Mouse (Mus musculus) cerebellum, postnatal 25 days (tissue): ENCODE results near the gene Snx10.

Source experiments
- DNase-seq, 2 experiments: peaks; one replicate each; pipeline ENCODE4 v3.0.0; 2021; ENCODE audit warnings: mixed read lengths in 2 of 2

Snx10 gene

DNA sequence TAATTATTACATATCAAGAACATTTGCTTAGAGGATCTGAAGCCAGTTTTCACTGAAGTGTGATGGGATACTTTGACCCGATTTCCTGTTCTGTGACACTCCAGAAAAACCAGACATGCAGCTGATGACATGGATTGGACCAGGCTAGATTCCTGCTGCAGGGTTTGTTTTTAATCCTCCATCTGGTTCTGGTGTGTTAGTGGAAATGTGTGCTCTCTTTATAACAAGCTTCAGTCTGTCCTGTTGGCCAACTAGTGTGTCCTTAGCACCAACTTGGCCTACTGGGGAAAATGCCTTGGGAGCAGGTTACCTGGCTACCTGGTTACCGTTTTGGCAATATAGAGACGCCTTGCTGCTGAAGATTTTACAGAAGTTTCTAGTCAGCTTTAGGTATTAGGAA, 63.6 kb downstream of the Snx10 start:
- no peak for DNase-seq

DNA sequence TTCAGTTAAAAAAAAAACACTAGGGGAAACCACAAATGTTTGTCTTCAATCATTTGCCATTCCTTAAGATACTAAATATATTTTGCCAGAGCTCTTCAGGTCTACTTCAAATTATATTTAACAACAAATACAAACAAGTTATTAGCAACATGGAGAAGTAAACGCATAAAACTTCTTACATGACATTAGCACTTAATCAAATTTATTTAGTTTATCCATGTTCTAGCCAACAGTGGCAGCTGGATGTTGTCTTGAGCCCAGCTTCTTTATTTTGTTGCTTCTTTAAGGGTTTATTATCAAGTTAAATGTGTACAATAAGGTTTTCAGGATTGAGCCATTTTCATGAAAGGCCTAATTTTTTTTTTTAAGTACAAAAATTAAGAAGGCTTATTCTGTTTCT, 67.6 kb downstream of the Snx10 start:
- no peak for DNase-seq

DNA sequence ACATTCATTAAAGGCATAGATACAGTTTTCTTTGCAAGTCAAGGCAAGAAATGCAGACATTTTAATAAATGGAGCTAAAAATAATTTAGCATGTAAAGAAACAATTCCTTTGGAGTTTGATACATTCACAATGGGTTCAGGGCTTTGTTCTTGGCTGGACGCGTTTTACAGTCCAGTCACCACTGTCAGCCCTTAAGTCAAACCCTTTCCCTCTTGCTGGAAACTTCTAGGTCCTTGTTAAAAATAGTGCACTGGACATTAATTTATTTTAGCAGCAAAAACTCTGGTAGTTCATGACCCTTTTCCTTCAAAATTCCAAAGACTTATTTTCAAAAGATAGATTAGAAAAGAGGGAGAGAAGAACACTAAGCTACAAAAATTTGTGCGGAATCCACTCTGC, 68.1 kb downstream of the Snx10 start:
- no peak for DNase-seq

DNA sequence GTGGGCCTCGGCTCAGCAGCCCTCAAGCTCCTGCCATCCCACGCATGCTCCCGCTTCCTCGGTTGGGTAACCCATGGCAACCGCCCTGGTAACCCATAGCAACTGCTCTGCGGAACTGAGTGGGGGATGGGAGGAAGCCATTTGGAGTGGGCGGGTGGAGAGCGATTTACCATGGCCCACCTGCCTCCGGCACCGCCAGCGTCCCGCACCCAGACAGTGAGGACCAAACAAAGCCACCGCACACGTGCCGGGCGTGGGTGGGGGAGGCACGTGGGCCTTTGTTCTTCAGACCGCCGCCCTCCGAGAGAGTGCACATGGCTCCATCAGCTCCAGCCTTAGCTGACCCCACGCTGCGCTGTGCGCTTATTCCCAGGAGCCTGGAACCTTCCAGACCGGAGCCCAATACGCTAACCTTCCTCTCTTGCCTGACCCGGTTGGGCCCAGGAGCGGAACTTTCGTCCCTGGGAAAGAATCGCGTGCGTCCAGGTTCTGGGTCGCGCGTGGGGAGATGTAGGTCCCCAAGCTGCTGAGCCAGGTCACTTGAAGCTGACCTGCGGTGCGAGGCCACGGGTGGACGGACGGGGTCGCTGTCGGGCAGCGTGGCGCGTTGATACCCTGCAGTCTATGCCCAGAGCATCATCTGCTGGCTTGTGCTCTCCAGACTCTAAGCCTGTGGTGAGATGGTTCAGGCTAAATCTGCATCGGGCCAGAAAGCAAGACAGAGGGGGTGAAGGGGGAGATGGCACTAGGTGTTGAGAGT, 68.8 kb downstream of the Snx10 start:
- peak; percentile 98 to 99 for DNase-seq

DNA sequence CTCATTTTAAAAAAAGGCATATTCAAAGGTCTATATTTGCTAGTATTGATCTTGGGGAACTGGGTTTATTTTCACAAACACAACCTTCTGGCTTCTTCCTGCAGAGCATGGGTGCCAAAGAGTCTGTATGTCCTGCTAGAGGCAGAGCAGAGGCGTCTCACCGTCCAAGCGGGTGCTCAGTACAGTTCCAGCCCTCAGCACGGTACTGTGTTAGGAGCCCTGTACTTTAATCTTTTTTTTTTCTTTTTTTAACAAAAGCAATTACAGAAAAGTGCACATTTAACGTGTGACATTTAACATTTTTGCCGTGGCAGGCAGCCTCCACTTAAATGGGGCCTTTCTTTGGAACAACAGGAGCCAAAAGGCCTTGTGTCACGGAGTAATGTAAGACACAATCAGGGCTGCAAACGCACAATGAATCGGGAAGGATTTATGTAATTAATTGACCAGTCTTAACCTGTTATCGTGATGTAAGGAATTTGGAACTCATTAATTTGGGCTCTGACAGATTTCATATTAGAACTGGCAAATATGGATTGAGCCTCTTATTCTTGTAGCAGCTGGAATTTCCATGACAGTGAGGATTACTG, 69.8 kb downstream of the Snx10 start:
- DNase-seq: peak; percentile 50 to 53

DNA sequence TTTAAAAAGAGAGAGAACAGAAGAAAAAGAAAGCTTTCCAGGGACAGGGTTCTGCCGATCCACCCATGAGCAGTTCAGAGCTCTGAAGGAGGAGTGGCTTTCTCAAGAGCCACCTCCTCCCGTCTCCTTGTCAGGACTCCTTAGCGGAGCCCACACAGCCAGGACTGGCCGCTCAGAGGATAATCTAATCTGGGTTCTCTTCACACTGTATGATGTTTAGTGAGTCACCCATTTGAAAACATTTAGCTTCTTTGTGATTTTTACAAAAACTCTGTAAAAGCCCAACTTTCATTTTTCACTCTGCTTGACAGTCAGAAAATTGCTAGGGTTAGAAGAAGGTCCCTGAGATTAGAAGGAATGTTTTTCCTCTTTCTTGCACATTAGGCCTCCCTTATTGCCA, 70.8 kb downstream of the Snx10 start:
- DNase-seq: no peak

DNA sequence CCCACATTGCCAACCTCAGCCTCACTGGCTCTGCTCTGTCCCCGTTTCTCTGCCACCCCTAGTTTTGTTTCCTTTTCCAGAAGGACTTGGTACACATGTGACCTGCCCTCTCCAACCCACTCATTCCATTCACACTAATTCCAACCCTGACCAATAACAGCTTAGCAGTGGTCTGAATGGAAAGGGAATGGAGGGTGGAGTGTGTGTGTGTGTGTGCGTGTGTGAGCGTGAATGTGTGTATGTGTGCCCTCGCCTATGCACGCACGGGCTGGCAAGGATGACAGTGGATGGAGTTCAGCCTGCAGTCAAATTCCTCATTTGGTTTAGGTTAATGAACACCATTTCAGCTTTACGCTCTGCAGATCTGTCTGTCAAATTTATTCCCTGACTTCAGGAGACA, 74.4 kb downstream of the Snx10 start:
- DNase-seq: no peak

DNA sequence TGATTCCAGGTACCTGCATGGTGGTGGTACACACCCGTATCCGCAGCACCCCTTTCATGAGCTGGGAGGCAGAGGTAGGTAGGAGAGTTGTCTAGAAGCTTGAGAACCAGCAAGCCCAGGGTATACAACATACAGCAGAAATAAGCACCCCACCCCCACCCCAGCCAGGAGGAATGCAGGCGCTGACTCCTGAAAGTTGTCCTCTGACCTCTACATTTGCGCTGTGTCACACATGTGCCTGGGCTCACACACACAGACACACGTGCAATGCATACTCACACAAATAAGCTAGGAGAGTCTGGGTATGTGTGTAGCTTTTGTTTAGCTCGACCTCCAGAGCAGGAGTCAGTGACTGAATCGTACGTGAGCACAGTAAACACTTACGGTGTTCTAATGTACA, 76.7 kb downstream of the Snx10 start:
- DNase-seq: no peak

DNA sequence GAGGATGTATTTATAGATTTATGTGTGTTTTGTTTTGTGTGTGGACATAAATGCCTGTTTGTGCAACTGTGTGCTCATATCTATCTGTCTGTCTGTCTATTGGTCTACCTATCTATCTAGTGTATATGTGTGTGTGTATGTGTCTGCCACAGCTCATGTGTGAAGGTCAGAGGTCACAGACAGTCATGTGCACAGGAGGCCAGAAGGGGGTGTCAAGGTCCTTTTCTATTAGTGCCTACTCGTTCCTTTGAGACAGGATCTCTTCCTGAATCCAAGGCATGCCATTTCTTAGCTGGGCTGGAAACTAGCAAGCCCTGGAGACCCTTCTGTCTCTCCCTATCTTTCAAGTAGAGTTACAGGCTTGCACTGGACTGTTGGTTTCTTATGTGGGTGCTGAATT, 78.6 kb downstream of the Snx10 start:
- DNase-seq: no peak

DNA sequence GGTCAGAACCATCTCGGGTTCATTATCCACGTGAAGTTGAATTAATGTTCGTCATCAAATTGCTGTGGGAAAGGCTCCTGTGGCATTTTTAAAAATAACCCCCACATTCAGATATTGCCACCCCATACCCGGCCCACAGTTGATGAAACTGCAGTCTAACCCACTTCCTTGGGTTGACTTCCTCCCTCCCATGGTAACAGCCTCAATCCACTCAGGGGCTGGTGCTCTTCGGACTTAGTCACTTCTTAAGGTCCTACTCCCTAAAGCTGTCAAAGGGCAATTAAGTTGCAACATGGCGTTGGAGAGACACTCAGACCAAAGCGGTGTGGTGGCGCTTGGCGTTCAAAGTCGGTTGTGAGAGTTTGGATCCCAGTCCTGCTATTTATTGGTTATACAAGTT, 80.0 kb downstream of the Snx10 start:
- no peak for DNase-seq

DNA sequence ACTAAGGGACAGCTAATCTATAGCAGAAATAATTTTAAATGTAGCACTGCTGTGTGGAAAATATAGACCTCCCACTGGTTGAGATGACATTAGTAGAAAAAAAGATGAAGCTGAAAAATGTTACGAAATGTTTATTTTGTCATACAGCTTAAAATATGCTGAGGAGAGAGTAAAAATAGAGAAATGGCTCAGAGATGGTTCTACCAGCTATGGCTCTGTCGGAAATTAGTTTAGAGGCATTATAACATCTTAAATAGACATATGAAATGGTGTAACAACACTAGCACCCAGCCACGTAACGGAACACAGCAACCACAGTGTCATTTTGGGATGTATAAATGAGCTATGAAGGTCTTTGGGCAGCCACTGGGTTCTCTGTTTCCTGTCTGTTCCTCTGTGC, 82.5 kb downstream of the Snx10 start:
- DNase-seq: no peak

DNA sequence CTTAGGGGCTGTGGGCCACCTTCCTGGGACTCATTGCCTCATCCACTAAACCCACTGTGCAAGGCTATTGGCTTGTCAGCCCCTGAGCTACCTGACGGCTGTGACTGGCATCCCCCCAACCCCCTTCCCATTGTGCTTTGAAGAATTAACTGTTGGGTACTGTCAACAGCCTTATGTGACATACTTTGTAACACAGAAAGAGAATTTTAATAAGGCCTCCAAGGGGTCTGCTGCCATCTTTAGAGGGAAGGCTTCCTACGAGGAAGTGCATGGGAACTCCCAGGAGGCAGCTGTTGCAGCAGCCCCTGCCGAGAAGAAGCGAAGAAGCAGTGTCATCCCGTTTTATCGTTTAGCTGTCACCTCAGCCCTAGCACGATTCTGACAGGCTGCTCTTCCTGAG, 83.1 kb downstream of the Snx10 start:
- DNase-seq: no peak

DNA sequence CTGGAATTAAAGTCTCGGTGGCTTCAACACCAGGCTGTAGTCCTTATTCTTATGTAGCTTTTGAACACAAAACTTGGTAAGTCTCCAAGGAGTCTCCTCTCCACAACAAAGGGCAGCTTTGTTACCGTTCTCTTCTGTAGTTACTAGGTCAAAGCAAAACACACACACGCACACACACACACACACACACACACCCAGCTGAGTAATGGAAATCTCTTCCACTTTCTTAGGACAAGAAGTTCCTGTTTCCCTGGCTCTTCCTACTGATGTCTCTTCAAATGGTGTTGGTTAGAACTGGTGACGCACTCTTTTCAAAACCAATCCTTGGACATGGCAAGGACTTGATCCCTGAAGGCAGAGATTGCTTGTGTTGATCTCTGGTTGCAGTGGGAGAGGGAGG, 87.9 kb downstream of the Snx10 start:
- DNase-seq: no peak

DNA sequence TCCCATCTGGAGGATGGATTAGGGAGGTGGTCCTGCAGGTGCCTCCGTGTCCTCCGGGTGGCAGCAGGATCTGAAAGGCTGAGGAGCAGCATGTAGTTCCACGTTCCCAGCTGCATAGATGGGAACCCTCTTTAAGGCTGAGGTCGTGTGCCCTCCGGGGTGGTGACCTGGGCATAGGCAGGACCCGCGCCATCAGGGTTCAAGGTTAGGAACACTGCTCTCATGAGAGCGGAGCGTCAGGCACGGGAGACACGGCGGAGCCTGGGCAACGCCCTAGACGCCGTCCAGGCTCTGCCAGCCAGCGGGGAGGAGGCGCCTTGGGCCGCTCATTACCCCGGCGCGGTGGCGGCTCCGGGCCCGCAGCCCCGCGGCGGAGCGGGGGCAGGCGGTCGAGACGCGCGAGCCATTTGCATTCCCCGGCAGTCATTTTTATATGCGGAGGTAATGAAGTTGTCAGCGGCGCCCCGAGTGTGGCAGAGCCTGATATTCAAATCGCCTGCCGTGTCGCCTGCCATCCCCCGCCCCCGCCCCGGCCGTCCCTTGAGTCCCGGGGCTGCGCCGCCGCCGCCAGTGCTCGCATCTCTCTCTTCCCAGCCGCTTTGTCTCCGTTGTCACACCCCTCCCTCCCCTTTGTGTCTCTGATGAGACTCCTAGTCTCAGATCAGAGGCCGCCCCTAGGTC, 88.8 kb downstream of the Snx10 start:
- DNase-seq: peak; percentile 78 to 85

DNA sequence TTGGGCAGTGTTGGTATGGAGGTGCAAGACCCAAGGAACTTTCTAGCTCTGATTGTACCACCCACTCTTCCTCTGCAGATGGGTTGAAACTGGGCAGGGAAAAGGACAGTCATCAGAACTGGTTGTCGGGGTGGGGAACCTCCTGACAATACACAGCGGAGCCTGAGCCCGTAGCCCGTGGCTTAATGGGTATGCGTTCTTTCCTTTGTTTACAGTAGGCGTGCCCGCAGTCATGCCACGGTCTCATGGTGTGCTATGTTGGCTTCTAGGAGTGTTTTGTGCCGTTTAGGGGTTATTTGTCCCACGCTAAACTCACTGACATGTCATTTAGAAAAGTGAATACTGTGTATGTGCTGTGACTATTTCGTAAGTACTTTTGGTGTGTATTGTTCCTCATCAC, 90.0 kb downstream of the Snx10 start:
- DNase-seq: no peak

DNA sequence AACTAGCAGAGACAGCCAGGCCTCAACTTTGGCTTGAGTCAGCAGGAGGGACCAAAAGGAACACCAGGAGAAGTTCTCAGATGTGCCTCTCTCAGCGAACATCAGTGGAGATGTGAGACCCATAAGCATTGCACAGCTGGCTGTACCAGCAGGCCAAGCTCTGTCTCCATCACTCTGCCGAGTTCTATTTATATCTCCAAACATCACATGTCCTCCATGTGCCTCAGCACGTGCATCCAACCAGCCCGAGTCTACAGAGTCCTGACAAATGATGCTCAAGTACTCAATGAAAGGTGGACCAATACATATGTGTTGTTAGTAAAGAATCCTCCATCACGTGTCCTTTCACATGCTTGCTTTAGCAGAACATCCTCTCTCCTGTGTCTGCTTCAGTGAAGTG, 103.1 kb downstream of the Snx10 start:
- DNase-seq: no peak

DNA sequence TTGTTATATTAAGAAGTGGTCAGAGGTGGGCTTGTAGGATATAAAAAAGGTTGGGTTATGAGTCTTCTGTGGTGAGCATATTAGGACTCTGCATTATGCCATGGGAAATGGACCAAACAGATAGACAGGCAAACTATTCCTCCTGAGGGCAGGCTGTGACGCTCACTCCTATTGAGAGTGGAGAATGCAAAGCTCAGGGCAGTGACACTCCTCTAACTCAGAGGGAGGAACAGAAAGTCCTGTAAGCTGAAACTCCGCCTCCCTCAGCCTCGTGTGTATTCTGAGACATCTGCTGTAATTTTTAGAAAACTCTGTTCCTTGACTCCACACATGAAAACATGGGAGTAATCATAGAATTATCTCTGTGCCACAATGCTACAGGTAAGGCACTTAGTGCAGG, 106.0 kb downstream of the Snx10 start:
- DNase-seq: no peak

DNA sequence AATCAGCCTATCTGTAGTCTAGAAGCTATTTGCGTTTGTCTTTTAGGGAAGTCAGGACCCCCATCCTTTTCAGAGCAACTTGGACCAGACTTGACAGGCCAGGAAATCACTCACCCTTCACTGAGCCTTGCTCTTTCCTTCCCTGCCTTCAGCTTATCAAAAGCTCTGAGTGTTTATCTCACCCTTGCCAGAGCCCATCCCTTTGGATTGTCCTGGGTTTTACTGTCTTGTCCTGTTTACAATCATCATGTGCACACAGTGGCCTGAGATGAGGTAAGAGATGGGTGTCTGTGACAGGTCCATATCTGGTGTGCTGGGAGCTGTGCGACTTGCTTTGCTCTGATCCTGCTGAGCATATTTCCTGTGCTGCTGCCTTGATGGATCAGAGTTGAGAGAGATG, 106.5 kb downstream of the Snx10 start:
- DNase-seq: no peak

DNA sequence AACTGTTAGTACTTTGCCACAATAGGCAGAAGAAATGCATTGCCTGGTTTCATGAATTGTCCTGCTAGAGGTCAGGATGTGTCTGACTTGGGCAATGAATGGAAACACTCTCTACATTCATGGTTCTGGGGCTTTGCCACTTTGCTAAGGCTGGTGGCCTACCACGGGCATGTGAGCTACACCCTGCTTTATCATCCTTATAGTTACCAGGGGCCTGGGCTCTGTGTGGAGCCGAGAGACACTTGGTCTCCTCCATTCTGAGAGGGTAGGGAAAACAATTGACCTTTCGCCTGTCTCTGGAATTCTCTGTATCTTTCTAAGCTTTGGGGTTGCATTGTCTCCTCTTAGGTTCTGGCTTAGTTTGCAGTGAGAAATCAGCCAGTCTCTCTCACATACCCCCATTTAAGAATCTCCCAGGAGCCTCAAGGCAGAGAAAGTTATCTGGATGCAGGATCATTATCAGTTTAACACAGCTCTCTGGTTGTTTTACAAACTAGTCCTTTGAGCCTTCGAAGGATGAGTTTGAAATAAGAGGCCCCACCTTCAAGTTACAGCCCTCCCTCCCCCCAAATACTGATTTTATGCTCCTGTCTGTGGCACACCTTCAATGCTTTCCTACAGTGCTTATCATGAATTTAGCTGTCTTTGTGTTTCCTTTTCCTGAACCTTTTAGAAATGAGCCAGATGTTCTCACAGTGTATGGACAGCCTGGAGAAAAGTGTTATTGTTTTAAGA, 109.4 kb downstream of the Snx10 start:
- no peak for DNase-seq

DNA sequence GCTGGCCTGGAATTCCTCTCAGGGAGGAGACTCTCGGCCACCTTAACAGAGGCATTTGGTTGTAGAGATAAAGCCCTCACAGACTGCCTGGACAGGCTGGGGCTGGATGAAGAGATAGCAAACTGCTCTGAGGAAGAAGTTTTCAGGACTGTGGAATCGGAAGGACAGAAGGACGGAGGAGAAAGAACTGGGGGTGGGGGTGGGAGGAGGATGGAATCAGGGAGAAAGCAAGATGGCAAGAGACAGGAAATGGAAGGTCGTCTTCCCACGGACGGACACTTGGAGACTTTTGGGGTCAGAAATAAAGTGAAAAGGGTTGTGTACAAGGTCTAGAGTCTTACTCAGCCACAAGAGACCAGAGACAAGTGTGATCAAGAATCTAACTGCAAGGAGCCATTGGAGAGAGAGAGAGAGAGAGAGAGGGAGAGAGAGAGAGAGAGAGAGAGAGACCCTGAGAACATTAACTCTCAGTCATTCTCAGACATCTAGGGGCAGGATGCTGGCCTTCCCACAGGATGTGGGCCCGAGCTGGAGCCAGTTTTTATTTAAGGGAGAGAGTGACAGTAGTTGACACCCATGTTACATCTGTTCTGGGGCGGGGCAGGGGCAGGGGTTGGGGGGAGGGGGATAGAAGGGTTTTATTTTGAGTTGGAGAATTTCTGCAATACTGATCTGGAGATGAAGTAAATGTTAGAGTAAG, 110.1 kb downstream of the Snx10 start:
- DNase-seq: no peak

DNA sequence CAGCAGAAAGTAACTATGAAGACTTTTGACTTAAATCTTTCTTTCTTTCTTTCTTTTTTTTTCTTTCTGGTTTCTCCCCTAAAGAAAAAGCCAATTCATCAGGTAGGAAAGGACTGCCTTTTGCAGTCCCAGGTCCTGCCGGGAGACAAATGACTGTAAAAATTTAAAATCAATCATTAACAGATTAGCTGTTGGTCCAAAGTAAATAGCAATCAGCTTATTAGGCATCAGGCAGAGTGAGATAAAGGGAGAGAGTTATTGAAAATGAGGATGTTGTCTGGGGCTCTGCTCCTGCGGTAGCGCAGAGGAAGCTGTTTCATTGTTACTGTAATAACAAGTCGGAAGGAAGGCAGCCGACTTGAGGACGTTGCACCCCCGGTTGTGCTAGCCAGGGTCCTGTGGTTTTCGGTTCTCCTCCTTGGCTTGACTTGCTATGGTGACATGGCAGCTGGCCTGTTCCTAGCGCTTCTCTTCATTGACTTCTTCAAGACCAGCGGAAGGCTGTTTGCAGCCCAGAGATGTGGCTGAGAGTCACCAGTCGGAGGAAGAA, 112.4 kb downstream of the Snx10 start:
- DNase-seq: no peak
